Mouse (Mus musculus): ENCODE data around the gene Pik3c2a. TPM values are rescaled to one million over a fixed set of nuclear protein-coding genes. Genes with fewer than 3 reads are reported as not detected.

Gene Pik3c2a
- total RNA-seq, 2 experiments from 2014 or later: 36.5 to 36.7 TPM

GRCm38 (mm10) chr7:116298389-116298788 lies 144.9 kb downstream of the Pik3c2a start:
- no peak for DNase-seq

GRCm38 (mm10) chr7:116294961-116295360 lies 148.3 kb downstream of the Pik3c2a start:
- DNase-seq: no peak

GRCm38 (mm10) chr7:116292377-116292776 lies 150.9 kb downstream of the Pik3c2a start:
- DNase-seq: no peak

GRCm38 (mm10) chr7:116290559-116290958 lies 152.7 kb downstream of the Pik3c2a start:
- DNase-seq: no peak

GRCm38 (mm10) chr7:116288996-116289395 lies 154.3 kb downstream of the Pik3c2a start:
- no peak for DNase-seq

- no peak for DNase-seq
Measured at GRCm38 (mm10) chr7:116287959-116288358, 155.3 kb downstream of the Pik3c2a start.

Other genes with a start within 250 kb of the Pik3c2a start
- 10 to 100 TPM; 13.8 to 14.6 TPM for gene Plekha7, start 135.1 kb downstream of the Pik3c2a start, total RNA-seq (2021)
- gene Rps13, start 109.3 kb downstream of the Pik3c2a start, total RNA-seq (2021): 100 to 1,000 TPM; 438 to 440 TPM
- gene Nucb2, start 60.9 kb upstream of the Pik3c2a start, total RNA-seq (2021): 10 to 100 TPM; 19.6 to 23.5 TPM